Comparison of ENCODE assay signal across 33 mouse cellular contexts in genomic region chr7:97324342-97324741, GRCm38 (mm10).
"Had no signal": no experiment of that assay in that cellular context is flagged by ENCODE, and none has a peak within 500 bp of the region (broad histone marks: within the 10 kb centered on the region; RNA-seq: fewer than 3 reads in every experiment).

No protein-coding gene starts in this region.

- H3K9me3 ChIP-seq: heart, embryonic 10.5 days; heart, embryonic 12.5 days; heart, embryonic 13.5 days; heart, embryonic 15.5 days; hindbrain, embryonic 10.5 days; hindbrain, embryonic 12.5 days; hindbrain, embryonic 13.5 days; hindbrain, embryonic 15.5 days; intestine, embryonic 15.5 days; kidney, embryonic 15.5 days had no signal

- H3K4me3 ChIP-seq: hindbrain, embryonic 15.5 days; intestine, embryonic 15.5 days; layer of hippocampus, adult 2 months had no signal

- ATAC-seq: inflammation-experienced regulatory T-cells, adult 6 months; intestine, embryonic 16.5 days; intestine, postnatal 0 days had no signal

- H3K36me3 ChIP-seq: heart, embryonic 15.5 days; intestine, embryonic 15.5 days; kidney, embryonic 15.5 days had no signal

- DNase-seq: heart, postnatal 10 days; heart, postnatal 14 days; heart, postnatal 36 days; heart, postnatal 4 days; kidney, adult 11 months; kidney, adult 18-20 months; kidney, adult 2 months; kidney, adult 8-10 months; kidney, adult 9 months; kidney, postnatal 10 days; kidney, postnatal 14 days; kidney, postnatal 25 days; kidney, postnatal 36 days; kidney, postnatal 4 days; layer of hippocampus, adult 9-11 months; layer of hippocampus, postnatal 36 days had no signal

- H3K9ac ChIP-seq: heart, embryonic 12.5 days; heart, embryonic 15.5 days; hindbrain, embryonic 12.5 days; hindbrain, embryonic 14.5 days; hindbrain, embryonic 15.5 days; intestine, embryonic 15.5 days; kidney, embryonic 15.5 days had no signal

- H3K27ac ChIP-seq: heart, embryonic 10.5 days; heart, embryonic 13.5 days; heart, embryonic 15.5 days; hindbrain, embryonic 10.5 days; hindbrain, embryonic 12.5 days; hindbrain, embryonic 13.5 days; hindbrain, embryonic 14.5 days; hindbrain, embryonic 15.5 days; hindbrain, postnatal 0 days; intestine, embryonic 15.5 days; kidney, embryonic 15.5 days; kidney, postnatal 0 days; layer of hippocampus, adult 2 months had no signal
